Mouse (Mus musculus): ENCODE measurements around the gene Vmn2r6.

GRCm38 (mm10) chr3:64587618-64588017 is 22.0 kb upstream of the Vmn2r6 start:
- TF ChIP-seq POLR2A (IDR thresholded peaks at IDR 0.05; ENCODE audit: low read depth, low read length) (no peak), CTCF (conservative IDR thresholded peaks at IDR 0.05; ENCODE audit: insufficient read depth, insufficient read length, low read depth, low read length) (peak; percentile 35)

All from kidney, adult 2 months (tissue).